Mouse (Mus musculus): Measurements from ENCODE around the gene Mmp14.

GRCm38 (mm10) chr14:54493236-54493635 is 61.8 kb downstream of the Mmp14 start:
- no peak for TF ChIP-seq CTCF (IDR thresholded peaks at IDR 0.05; ENCODE audit: insufficient read depth, low read length)
- TF ChIP-seq POLR2A (IDR thresholded peaks at IDR 0.05; ENCODE audit: borderline replicate concordance, extremely low read depth, low read depth, low read length): no peak

Data from lung, adult 2 months (tissue).